Mouse (Mus musculus): ENCODE data around the gene Shisal1. TPM values are rescaled to one million over a fixed set of nuclear protein-coding genes. Genes with fewer than 3 reads are reported as not detected.

Gene Shisal1
- 1 to 10 TPM; 1.4 to 3.1 (median 2.2) TPM for total RNA-seq (2022)

GRCm38 (mm10) chr15:84446997-84447396 is at the start of gene Shisal1:
Gene Shisal1 (minus strand): TSS chr15:84447097.
- no peak for DNase-seq

DNA sequence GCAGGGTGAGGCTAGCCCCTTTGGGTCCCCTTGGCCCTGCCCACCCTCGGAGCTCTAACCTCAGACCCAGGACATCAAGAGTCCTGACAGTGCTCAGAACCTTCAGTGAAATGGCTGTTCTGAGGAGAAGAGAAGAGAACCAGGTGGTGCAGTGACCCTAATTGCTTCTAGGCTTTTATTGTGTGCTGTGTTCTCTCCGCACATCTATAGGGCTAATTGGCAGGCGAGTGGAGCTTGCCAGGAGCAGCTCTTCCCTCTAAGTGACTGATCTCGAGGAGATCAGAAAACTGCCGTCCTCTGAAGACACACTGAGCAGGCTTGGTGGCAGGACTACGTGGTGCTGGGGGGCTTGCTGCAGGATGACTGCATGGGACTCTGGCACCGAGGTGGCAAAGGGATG is 43.6 kb upstream of the Shisal1 start:
- no peak for DNase-seq

DNA sequence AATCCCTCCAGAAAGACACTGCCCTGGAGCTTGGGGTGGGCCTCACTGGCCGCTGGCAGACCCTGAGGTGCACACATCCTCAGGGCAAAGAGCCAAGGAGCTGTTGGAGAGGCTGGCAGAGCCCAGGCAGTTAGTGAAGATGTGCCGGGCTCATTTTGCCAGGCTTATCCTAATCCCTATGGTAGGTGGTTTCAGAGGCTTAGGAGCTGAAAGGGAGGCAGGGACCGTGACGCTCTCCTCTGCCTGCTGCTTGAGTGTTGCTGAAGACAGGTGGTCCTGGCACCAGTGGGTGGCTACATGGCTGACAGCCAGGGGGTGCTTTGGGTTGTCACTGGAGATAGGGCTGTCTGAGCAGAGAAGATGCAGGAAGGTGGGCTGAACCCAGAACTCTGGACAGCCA is 37.4 kb upstream of the Shisal1 start:
- no peak for DNase-seq

DNA sequence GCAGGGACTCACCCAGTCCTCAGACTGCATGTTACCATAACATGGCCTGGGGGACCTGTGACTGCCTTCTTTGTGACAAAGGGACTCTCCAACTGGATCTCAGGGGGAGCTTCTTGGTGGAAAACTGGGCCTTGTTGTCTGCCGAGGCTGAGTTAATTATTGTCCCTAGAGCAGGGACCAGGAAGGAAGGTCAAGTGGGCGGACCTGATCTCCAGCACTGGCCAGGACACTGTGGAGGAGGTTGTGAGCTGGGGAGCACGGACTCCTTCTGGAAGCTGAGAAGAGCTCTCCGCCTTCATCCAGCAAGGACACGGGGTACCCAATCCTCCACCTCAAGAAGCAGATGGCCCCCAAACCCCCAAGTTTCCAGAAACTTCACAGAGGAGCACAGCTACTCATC is 36.7 kb upstream of the Shisal1 start:
- no peak for DNase-seq

DNA sequence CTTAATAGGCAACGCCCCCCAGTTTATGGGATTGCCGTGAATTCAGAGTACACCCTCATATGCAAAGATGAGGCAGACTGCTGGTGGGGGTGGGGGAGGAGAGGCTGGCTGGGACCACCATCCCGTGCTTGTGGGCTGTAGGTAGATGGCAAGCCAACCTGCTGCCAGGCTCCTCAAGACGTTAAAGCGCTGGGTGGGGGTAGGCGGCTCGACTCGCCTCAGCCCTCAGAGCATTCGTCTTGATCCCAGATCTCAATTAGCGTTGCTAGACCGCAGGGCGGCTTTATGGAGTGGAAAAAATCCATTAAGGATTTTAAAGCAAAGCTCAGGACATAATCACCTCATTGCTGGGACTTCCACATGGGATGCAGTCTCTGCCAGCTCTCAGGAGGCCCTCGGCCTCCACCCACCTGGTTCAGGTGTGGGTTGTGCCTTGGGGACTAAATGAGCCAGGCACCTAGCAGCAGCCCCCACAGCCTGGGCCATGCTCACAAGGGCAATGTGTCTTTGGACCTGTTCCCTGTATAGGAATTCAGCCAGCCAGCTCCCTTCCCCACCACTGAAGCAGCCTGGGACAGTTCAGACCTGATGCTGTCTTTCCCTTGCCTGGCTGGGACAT is 34.5 kb upstream of the Shisal1 start:
- DNase-seq = no peak

DNA sequence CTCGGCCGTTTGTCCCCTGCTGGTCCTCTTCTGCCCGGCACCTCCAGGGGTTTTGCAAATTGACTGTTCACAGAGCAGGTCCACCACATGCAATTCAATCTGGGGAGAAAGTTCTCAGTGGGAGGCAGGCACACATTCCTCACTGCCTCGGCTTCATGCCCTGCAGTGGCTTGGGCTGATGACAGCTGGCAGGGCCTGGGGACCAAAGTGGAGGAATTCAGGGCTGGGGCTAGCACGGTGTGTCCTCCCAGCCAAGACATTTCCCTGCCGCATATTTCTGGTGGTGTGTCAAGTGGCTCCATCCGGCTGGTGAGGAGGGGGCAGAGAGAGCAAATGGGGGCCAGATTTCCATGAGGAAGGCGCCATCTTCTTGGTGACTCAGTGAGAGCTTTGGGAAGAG is 22.5 kb upstream of the Shisal1 start:
- no peak for DNase-seq

- no peak for DNase-seq
Measured at GRCm38 (mm10) chr15:84467761-84468160, 20.9 kb upstream of the Shisal1 start.

DNA sequence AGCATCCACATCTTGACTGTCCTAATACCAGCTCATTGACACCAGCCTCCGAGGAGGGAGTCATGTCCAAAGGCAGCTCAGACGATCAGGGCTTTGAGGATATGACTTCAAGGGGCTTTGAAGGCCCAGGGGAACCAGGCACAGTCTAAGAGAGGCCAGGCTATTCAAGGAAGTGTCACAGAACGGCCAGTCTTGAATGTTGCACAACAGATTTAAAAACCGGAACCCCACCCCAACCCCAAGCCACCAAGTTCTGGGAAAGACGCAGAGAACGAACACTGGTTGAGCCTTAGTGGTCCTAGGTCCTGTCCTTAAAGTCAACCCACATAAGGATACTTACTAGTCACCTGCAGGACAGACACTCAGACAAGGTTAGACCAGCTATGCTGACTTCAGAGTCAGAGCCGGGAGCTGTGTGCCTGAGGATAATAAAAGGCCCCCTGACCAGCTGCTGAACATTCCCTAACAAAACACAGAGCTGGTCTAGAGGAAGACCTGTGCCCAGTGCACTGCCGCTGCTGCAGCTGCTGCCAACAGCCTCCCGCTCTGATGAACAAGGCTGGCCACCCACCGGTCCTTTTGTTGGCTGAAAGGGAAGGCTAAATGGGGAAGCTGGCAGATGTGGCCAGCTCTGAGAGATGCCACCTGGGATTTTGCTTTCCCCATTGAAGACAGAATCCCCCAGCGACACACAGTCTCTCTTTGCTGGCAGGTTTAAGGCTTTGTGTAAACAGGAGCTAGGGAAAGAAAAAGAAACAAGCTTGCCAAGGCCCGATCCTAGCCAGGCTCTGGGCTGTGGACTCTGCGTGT is 19.8 kb upstream of the Shisal1 start:
- DNase-seq = no peak

DNA sequence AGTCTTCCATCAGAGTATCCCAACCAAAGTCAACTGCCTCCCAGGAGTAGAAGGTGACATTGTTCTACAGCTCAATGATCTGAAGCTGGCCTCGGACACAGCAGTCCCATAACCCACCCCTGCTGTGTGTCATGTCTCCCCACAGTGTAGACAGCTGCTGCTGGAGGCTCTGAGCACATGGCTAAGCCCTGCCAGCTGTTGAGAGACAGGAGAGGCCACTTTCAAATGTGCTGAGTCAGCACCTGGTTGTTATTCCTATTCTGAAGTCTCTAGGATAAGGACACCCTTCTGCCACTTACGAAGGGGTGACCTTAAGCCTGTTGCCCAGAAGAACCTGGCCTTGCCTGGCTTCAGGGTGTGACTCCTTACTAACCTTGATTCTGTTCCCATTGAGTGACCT is 14.5 kb upstream of the Shisal1 start:
- no peak for DNase-seq

DNA sequence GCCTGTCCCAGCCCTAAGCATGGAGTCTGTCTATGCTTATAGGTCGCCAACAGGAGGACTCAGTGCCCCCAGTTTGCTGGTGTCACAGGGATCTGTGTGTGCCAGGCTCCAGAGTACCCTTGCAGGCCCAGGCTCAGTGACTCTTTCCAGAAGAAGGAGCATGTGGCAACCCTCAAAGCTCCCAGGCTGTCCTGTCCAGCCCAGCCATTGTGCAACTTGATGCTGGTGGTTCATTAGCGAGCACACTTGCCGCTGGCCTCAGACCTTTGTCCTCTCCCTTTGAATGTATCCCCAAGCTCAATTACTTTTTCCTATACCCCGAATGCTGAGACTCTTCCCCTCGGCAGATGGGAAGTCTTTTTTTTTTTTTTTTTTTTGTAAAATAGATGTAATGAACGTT is 12.1 kb upstream of the Shisal1 start:
- DNase-seq = no peak

DNA sequence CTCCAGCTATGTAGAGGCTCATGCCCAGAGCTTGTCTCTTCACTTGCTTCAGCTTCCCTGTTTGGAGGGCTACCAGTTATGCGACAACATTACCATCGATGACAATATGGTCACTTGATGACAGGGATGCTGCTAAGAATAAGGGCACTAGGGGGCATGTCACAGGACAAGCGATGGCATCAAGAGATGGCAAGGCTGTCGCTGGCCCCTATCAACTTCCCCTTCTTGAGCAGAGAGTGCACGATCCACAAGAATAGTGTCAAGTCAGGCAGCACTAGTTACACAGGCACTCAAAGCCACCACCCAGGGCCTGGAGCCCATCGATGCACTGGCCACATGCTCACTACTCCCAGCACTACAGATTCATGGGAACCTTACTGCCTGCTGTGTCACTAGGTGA is 8.4 kb upstream of the Shisal1 start:
- no peak for DNase-seq

DNA sequence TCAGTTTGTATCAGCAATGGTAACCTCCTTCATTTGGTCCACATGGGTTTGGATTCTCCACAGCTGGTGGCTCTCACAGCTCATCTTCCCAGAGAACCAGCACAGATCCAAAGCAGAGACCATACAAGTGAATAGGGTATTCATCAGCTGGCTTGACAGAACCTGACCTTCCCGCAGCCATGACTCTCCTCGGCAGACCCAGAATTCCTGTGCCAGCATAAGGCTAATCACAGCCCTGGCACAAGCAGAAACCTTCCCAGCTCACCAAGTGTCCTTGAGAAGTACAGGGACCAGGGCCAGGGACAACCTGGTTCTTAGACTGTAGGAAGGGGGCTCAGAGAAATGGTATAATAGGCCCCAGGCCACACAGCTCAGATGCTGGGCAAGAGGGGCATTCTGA is 6.2 kb upstream of the Shisal1 start:
- DNase-seq = peak; percentile 47

GRCm38 (mm10) chr15:84450441-84451183 is 3.7 kb upstream of the Shisal1 start:
- peak; percentile 49 for DNase-seq

DNA sequence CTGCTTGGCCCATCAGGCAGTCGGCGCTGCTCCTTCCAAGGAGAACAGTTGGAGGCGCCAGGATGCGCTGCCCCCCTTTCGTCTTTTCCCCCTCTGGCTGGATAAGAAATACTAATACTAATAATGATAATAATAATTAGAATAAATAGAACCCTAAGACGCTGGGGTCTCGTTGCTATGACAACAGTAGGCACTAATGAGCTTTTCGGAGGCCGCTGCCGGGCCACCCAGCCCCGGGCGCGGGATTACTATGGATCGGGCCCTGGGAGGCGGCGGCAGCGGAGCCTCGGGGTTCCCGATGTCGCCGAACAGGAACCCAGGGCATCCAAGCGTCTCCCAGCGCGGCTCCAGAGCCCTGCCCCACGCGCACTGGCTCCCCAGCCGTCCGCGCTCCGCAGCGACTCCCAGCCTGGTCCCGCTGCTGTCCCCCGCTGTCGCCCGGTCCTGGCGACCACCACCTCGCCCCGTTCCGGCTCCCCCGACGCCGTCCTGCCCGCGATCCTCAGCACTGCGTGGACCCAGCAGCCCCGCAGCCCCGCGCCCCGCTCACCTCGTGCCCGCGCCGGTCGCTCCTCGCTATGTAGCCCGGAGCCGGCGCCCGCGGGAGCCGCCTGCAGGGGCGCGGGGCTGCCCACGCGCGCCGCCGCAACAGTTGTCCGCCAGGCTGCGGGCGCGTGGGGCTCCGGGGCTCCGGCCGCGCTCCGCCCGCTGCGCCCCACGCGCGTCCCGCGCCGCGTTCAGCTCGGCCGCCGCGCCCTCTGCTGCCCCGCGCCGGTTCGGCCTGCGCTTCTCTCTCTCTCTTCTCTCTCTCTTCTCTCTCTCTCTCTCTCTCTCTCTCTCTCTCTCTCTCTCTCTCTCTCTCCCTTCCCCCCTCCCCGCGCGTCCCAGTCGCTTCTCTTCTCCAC is 833 bp downstream of the Shisal1 start:
- no peak for DNase-seq

DNA sequence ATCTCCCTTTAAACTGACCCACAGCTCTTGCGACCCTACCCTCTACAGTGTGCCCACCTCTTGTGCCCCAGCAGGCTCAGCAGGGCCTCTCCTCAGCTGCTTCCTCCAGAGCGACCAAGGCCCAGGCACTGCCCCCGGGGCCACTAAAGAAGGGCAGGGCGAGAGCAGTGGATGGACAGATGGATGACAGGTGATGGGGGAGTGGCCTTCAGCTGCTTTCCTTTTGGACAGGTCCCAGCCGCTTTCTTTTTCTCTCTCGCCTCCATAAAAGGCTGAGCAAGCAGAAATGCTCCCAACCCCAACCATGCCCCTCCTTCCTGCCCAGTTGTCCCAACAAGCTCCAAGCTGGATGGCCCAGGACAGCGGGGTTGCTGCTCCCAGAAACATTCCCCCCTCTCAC is 2.7 kb downstream of the Shisal1 start:
- no peak for DNase-seq

GRCm38 (mm10) chr15:84443631-84444030 is 3.3 kb downstream of the Shisal1 start:
- no peak for DNase-seq

DNA sequence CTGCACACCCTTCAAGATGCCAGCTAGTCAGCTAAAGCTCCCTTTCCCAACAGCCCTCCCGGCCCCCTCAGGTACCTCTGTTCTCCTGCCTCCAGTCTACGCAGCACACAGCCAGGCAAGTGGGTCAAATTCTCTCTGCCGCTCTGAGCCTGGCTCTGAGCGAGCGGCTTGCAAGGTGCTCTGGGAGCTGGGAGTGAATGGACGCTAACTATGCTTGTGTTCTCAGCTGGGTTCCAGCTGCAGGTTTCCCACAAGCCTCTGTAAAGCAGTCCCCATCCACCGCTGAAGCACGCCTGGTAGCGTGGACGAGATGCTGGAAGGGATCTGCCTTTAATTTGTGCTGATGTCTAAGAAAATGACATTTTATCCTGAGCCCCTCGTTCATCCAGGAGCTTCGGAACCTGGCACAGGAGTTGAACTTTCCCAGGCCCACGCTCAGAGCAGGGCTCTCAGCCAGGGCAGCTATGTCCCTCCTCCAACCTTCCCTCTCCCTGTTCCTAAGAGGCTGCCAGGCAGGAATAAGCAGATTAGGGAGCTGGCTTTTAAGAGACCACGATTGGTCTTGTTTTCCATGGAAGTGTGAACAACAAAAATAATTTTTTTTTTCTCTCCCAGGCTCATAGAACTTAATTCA is 5.1 kb downstream of the Shisal1 start:
- no peak for DNase-seq

- no peak for DNase-seq
Measured at GRCm38 (mm10) chr15:84440820-84441219, 6.1 kb downstream of the Shisal1 start.

- no peak for DNase-seq
Measured at GRCm38 (mm10) chr15:84433586-84434185, 13.2 kb downstream of the Shisal1 start.

DNA sequence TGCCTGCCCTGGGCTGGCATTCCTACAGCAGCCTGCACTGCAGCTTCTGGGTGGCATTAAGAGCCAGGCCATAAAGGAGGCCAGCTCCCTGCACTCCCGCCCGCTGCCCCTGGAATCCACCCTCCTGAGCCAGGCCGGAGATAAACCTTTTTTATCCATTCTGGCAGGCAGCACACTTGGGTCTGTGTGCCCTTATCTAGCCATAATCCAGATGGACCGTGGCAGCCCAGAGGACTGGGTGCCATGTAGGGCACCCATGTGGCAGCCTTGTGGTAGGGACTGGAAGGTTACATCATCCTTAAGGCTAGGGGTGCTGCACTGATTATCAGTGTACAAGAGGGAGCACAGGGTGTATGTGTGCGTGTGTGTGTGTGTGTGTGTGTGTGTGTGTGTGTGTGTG is 16.4 kb downstream of the Shisal1 start:
- DNase-seq = no peak

- DNase-seq = no peak
Measured at GRCm38 (mm10) chr15:84427624-84428023, 19.3 kb downstream of the Shisal1 start.

DNA sequence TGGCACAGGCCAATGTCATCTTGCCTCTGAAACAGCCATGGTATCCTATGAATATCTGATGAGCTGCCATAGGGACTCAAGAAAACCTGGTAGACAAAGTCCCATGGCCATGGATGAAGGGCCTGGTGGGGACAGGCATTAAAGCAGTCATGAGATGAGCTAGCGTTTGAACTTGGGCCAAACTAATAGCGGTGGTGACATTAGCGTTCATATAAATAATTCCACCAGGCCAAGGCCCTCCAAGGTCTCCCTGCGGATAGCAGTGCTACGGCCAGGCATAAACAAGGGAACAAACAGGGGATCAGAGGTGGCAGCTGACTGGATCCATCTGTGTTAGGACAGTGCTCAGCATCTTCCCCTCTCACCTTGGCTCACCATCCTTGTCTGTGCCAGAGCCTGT is 21.2 kb downstream of the Shisal1 start:
- DNase-seq = peak; percentile 52

Data from adrenal gland, adult 8-10 months (tissue).